Mouse (Mus musculus): ENCODE data around the gene Acp7. TPM values are rescaled to one million over a fixed set of nuclear protein-coding genes. Genes with fewer than 3 reads are reported as not detected.

Acp7 gene
- polyA plus RNA-seq, 1 experiment: not detected

- Histone ChIP-seq H3K4me1 (ENCODE audit: control insufficient read depth, insufficient read depth, low read length) (no peaks in the 10 kb centered on the region), H3K4me3 (ENCODE audit: insufficient read depth, low read length) (no peak overlapping the region), H3K27ac (ENCODE audit: insufficient read depth, low read depth, low read length) (no peak overlapping the region)
- no peak for TF ChIP-seq POLR2A (IDR thresholded peaks at IDR 0.05; ENCODE audit: borderline replicate concordance, low read depth, low read length)
- TF ChIP-seq CTCF (IDR thresholded peaks at IDR 0.05; ENCODE audit: low read depth, low read length): peak; percentile 80
Measured at GRCm38 (mm10) chr7:28568253-28568652, 62.9 kb downstream of the Acp7 start.

- no peak overlapping the region for H3K4me3 ChIP-seq (ENCODE audit: insufficient read depth, low read length)
- TF ChIP-seq CTCF (IDR thresholded peaks at IDR 0.05; ENCODE audit: low read depth, low read length) (no peak), POLR2A (IDR thresholded peaks at IDR 0.05; ENCODE audit: borderline replicate concordance, low read depth, low read length) (no peak)
- H3K27ac ChIP-seq (ENCODE audit: insufficient read depth, low read depth, low read length): no peak overlapping the region
- H3K4me1 ChIP-seq (ENCODE audit: control insufficient read depth, insufficient read depth, low read length): no peaks in the 10 kb centered on the region
Measured at GRCm38 (mm10) chr7:28567539-28567938, 63.6 kb downstream of the Acp7 start.

- Histone ChIP-seq H3K4me3 (ENCODE audit: insufficient read depth, low read length) (no peak overlapping the region), H3K27ac (ENCODE audit: insufficient read depth, low read depth, low read length) (no peak overlapping the region), H3K4me1 (ENCODE audit: control insufficient read depth, insufficient read depth, low read length) (no peaks in the 10 kb centered on the region)
- TF ChIP-seq POLR2A (IDR thresholded peaks at IDR 0.05; ENCODE audit: borderline replicate concordance, low read depth, low read length) (no peak), CTCF (IDR thresholded peaks at IDR 0.05; ENCODE audit: low read depth, low read length) (no peak)
Measured at GRCm38 (mm10) chr7:28565407-28565806, 65.7 kb downstream of the Acp7 start.

GRCm38 (mm10) chr7:28562951-28563350 lies 68.2 kb downstream of the Acp7 start:
- Histone ChIP-seq H3K4me1 (ENCODE audit: control insufficient read depth, insufficient read depth, low read length) (no peaks in the 10 kb centered on the region), H3K4me3 (ENCODE audit: insufficient read depth, low read length) (no peak overlapping the region), H3K27ac (ENCODE audit: insufficient read depth, low read depth, low read length) (no peak overlapping the region)
- TF ChIP-seq CTCF (IDR thresholded peaks at IDR 0.05; ENCODE audit: low read depth, low read length) (no peak), POLR2A (IDR thresholded peaks at IDR 0.05; ENCODE audit: borderline replicate concordance, low read depth, low read length) (no peak)

- H3K4me3 ChIP-seq (ENCODE audit: insufficient read depth, low read length): no peak overlapping the region
- H3K27ac ChIP-seq (ENCODE audit: insufficient read depth, low read depth, low read length): no peak overlapping the region
- TF ChIP-seq CTCF (IDR thresholded peaks at IDR 0.05; ENCODE audit: low read depth, low read length): no peak
- no peak for TF ChIP-seq POLR2A (IDR thresholded peaks at IDR 0.05; ENCODE audit: borderline replicate concordance, low read depth, low read length)
- H3K4me1 ChIP-seq (ENCODE audit: control insufficient read depth, insufficient read depth, low read length): no peaks in the 10 kb centered on the region
Measured at GRCm38 (mm10) chr7:28562371-28562770, 68.8 kb downstream of the Acp7 start.

GRCm38 (mm10) chr7:28561967-28562366 lies 69.2 kb downstream of the Acp7 start:
- Histone ChIP-seq H3K4me1 (ENCODE audit: control insufficient read depth, insufficient read depth, low read length) (no peaks in the 10 kb centered on the region), H3K4me3 (ENCODE audit: insufficient read depth, low read length) (no peak overlapping the region), H3K27ac (ENCODE audit: insufficient read depth, low read depth, low read length) (no peak overlapping the region)
- no peak for TF ChIP-seq CTCF (IDR thresholded peaks at IDR 0.05; ENCODE audit: low read depth, low read length)
- no peak for TF ChIP-seq POLR2A (IDR thresholded peaks at IDR 0.05; ENCODE audit: borderline replicate concordance, low read depth, low read length)

GRCm38 (mm10) chr7:28560856-28561255 lies 70.3 kb downstream of the Acp7 start:
- Histone ChIP-seq H3K4me3 (ENCODE audit: insufficient read depth, low read length) (no peak overlapping the region), H3K27ac (ENCODE audit: insufficient read depth, low read depth, low read length) (no peak overlapping the region), H3K4me1 (ENCODE audit: control insufficient read depth, insufficient read depth, low read length) (no peaks in the 10 kb centered on the region)
- TF ChIP-seq CTCF (IDR thresholded peaks at IDR 0.05; ENCODE audit: low read depth, low read length): no peak
- no peak for TF ChIP-seq POLR2A (IDR thresholded peaks at IDR 0.05; ENCODE audit: borderline replicate concordance, low read depth, low read length)

GRCm38 (mm10) chr7:28558486-28558885 lies 72.6 kb downstream of the Acp7 start:
- no peak overlapping the region for H3K27ac ChIP-seq (ENCODE audit: insufficient read depth, low read depth, low read length)
- H3K4me3 ChIP-seq (ENCODE audit: insufficient read depth, low read length): no peak overlapping the region
- no peaks in the 10 kb centered on the region for H3K4me1 ChIP-seq (ENCODE audit: control insufficient read depth, insufficient read depth, low read length)
- TF ChIP-seq POLR2A (IDR thresholded peaks at IDR 0.05; ENCODE audit: borderline replicate concordance, low read depth, low read length) (no peak), CTCF (IDR thresholded peaks at IDR 0.05; ENCODE audit: low read depth, low read length) (no peak)

GRCm38 (mm10) chr7:28557708-28558107 lies 73.4 kb downstream of the Acp7 start:
- no peaks in the 10 kb centered on the region for H3K4me1 ChIP-seq (ENCODE audit: control insufficient read depth, insufficient read depth, low read length)
- H3K27ac ChIP-seq (ENCODE audit: insufficient read depth, low read depth, low read length): no peak overlapping the region
- H3K4me3 ChIP-seq (ENCODE audit: insufficient read depth, low read length): no peak overlapping the region
- TF ChIP-seq CTCF (IDR thresholded peaks at IDR 0.05; ENCODE audit: low read depth, low read length) (no peak), POLR2A (IDR thresholded peaks at IDR 0.05; ENCODE audit: borderline replicate concordance, low read depth, low read length) (no peak)

Other genes starting within 250 kb of the Acp7 start
- 12.5 and 13.9 TPM in 2 replicates for gene Med29, start 238.6 kb downstream of the Acp7 start, polyA plus RNA-seq (2012; ENCODE audit: insufficient read depth, insufficient read length, missing spikeins)
- gene Paf1, start 238.4 kb downstream of the Acp7 start, polyA plus RNA-seq (2012; ENCODE audit: insufficient read depth, insufficient read length, missing spikeins): 102 and 123 TPM in 2 replicates
- 349 and 416 TPM in 2 replicates for gene Gmfg, start 193.9 kb downstream of the Acp7 start, polyA plus RNA-seq (2012; ENCODE audit: insufficient read depth, insufficient read length, missing spikeins)
- 3.2 and 3.6 TPM in 2 replicates for gene Lrfn1, start 179.4 kb downstream of the Acp7 start, polyA plus RNA-seq (2012; ENCODE audit: insufficient read depth, insufficient read length, missing spikeins)
- not detected in 2 replicates for gene Ifnl2, start 120.9 kb downstream of the Acp7 start, polyA plus RNA-seq (2012; ENCODE audit: insufficient read depth, insufficient read length, missing spikeins)
- not detected in 2 replicates for gene Ifnl3, start 108.5 kb downstream of the Acp7 start, polyA plus RNA-seq (2012; ENCODE audit: insufficient read depth, insufficient read length, missing spikeins)
- gene Sycn, start 90.4 kb downstream of the Acp7 start, polyA plus RNA-seq (2012; ENCODE audit: insufficient read depth, insufficient read length, missing spikeins): not detected in 2 replicates
- gene Nccrp1, start 84.1 kb downstream of the Acp7 start, polyA plus RNA-seq (2012; ENCODE audit: insufficient read depth, insufficient read length, missing spikeins): not detected in 2 replicates
- gene Samd4b, start 33.2 kb downstream of the Acp7 start, polyA plus RNA-seq (2012; ENCODE audit: insufficient read depth, insufficient read length, missing spikeins): 39.4 and 47.4 TPM in 2 replicates
- gene Pak4, start 33.1 kb downstream of the Acp7 start, polyA plus RNA-seq (2012; ENCODE audit: insufficient read depth, insufficient read length, missing spikeins): 10.7 and 11.7 TPM in 2 replicates
- gene Fbxo27, start 61.5 kb upstream of the Acp7 start, polyA plus RNA-seq (2012; ENCODE audit: insufficient read depth, insufficient read length, missing spikeins): not detected in 2 replicates
- gene Fbxo17, start 85.5 kb upstream of the Acp7 start, polyA plus RNA-seq (2012; ENCODE audit: insufficient read depth, insufficient read length, missing spikeins): 0.47 and 0.92 TPM in 2 replicates
- gene Mrps12, start 110.5 kb upstream of the Acp7 start, polyA plus RNA-seq (2012; ENCODE audit: insufficient read depth, insufficient read length, missing spikeins): 39.5 and 50.6 TPM in 2 replicates
- gene Sars2, start 110.7 kb upstream of the Acp7 start, polyA plus RNA-seq (2012; ENCODE audit: insufficient read depth, insufficient read length, missing spikeins): 7.2 and 8.2 TPM in 2 replicates
- not detected in 2 replicates for gene Ccer2, start 124.8 kb upstream of the Acp7 start, polyA plus RNA-seq (2012; ENCODE audit: insufficient read depth, insufficient read length, missing spikeins)
- gene Sirt2, start 135.4 kb upstream of the Acp7 start, polyA plus RNA-seq (2012; ENCODE audit: insufficient read depth, insufficient read length, missing spikeins): 190 and 192 TPM in 2 replicates
- 32.1 and 33.4 TPM in 2 replicates for gene Nfkbib, start 136.2 kb upstream of the Acp7 start, polyA plus RNA-seq (2012; ENCODE audit: insufficient read depth, insufficient read length, missing spikeins)
- 33.3 and 36.4 TPM in 2 replicates for gene Rinl, start 157.6 kb upstream of the Acp7 start, polyA plus RNA-seq (2012; ENCODE audit: insufficient read depth, insufficient read length, missing spikeins)
- gene Hnrnpl, start 177.2 kb upstream of the Acp7 start, polyA plus RNA-seq (2012; ENCODE audit: insufficient read depth, insufficient read length, missing spikeins): 252 and 256 TPM in 2 replicates
- 85.7 and 96.1 TPM in 2 replicates for gene Ech1, start 193.9 kb upstream of the Acp7 start, polyA plus RNA-seq (2012; ENCODE audit: insufficient read depth, insufficient read length, missing spikeins)
- 1.9 and 2.8 TPM in 2 replicates for gene Lgals4, start 202.5 kb upstream of the Acp7 start, polyA plus RNA-seq (2012; ENCODE audit: insufficient read depth, insufficient read length, missing spikeins)
- not detected in 2 replicates for gene Lgals7, start 232.5 kb upstream of the Acp7 start, polyA plus RNA-seq (2012; ENCODE audit: insufficient read depth, insufficient read length, missing spikeins)